Comparison of ENCODE assay signal across 11 mouse cellular contexts in genomic region chr4:57250636-57251035, GRCm38 (mm10). TPM values are rescaled to one million over a fixed set of nuclear protein-coding genes. Genes with fewer than 3 reads are reported as not detected.
DNase-seq lines count a peak whose midpoint lies in the region; ATAC-seq and TF ChIP-seq lines count a peak whose summit lies in the region.
"Had no signal": no experiment of that assay in that cellular context is flagged by ENCODE, and none has a peak within 500 bp of the region (broad histone marks: within the 10 kb centered on the region; RNA-seq: fewer than 3 reads in every experiment).

No protein-coding gene starts in this region.

- H3K9ac ChIP-seq in intestine, postnatal 0 days (ENCODE audit: low read depth, low read length) = no peak overlapping the region
- H3K9ac ChIP-seq in intestine, embryonic 15.5 days = no peak overlapping the region
- H3K9ac ChIP-seq: embryonic facial prominence, embryonic 13.5 days; liver, embryonic 15.5 days had no signal

- peak; percentile 75 for TF ChIP-seq CTCF in intestine, postnatal 0 days (IDR thresholded peaks at IDR 0.05; ENCODE audit: low read depth)

- no peak overlapping the region for H3K4me3 ChIP-seq in intestine, postnatal 0 days (ENCODE audit: low read depth, low read length)
- no peak overlapping the region for H3K4me3 ChIP-seq in intestine, embryonic 15.5 days (replicated peaks)
- H3K4me3 ChIP-seq: embryonic facial prominence, embryonic 13.5 days; liver, embryonic 15.5 days; myocyte had no signal

- no peaks in the 10 kb centered on the region for H3K4me1 ChIP-seq in intestine, postnatal 0 days (replicated peaks; ENCODE audit: control insufficient read depth, insufficient read depth, low read length)
- H3K4me1 ChIP-seq in intestine, embryonic 15.5 days (replicated peaks) = no peaks in the 10 kb centered on the region
- H3K4me1 ChIP-seq: liver, embryonic 15.5 days had no signal

- no peaks in the 10 kb centered on the region for H3K9me3 ChIP-seq in intestine, postnatal 0 days (ENCODE audit: control insufficient read depth)
- no peaks in the 10 kb centered on the region for H3K9me3 ChIP-seq in intestine, embryonic 15.5 days
- H3K9me3 ChIP-seq: embryonic facial prominence, embryonic 13.5 days; liver, embryonic 15.5 days had no signal

- peak; percentile 17 for DNase-seq in CD4-positive, CD25-positive, alpha-beta regulatory T cell, adult 2 months (ENCODE audit: low read depth, low spot score)
- peak; percentile 28 for DNase-seq in lung, postnatal 10 days
- no peak for DNase-seq in lung, postnatal 25 days (ENCODE audit: low spot score)
- DNase-seq in retina, embryonic 14.5 days (ENCODE audit: low spot score) = peak; percentile 52
- DNase-seq in Muller cell, postnatal 12 days (ENCODE audit: inconsistent ontology term) = no peak

- no peak overlapping the region for H3K27ac ChIP-seq in intestine, postnatal 0 days (ENCODE audit: low read depth, low read length)
- H3K27ac ChIP-seq in intestine, embryonic 15.5 days = no peak overlapping the region
- H3K27ac ChIP-seq: embryonic facial prominence, embryonic 13.5 days; liver, embryonic 15.5 days had no signal

- WGBS in intestine, postnatal 0 days = 17% methylated on average over 2 of the region's 2 CpGs
- 12% methylated on average over 2 of the region's 2 CpGs for WGBS in intestine, embryonic 15.5 days

- no peaks in the 10 kb centered on the region for H3K27me3 ChIP-seq in intestine, postnatal 0 days (replicated peaks; ENCODE audit: control insufficient read depth, insufficient read depth, low read length)
- no peaks in the 10 kb centered on the region for H3K27me3 ChIP-seq in intestine, embryonic 15.5 days (replicated peaks)
- H3K27me3 ChIP-seq: embryonic facial prominence, embryonic 13.5 days; liver, embryonic 15.5 days had no signal

- H3K4me2 ChIP-seq in intestine, postnatal 0 days (replicated peaks; ENCODE audit: low read depth) = no peak overlapping the region
- H3K4me2 ChIP-seq in intestine, embryonic 15.5 days (replicated peaks) = no peak overlapping the region
- H3K4me2 ChIP-seq: embryonic facial prominence, embryonic 13.5 days; liver, embryonic 15.5 days had no signal

- no peak for ATAC-seq in CD4-positive, CD25-positive, alpha-beta regulatory T cell, adult 4 months
- ATAC-seq in intestine, postnatal 0 days = no peak
- no peak for ATAC-seq in intestine, embryonic 15.5 days

- H3K36me3 ChIP-seq in intestine, postnatal 0 days (ENCODE audit: control insufficient read depth, insufficient read depth) = 0 out of 2 replicates have a peak, but pooled peaks cover 11% of the 10 kb centered on the region
- H3K36me3 ChIP-seq in intestine, embryonic 15.5 days = no peaks in the 10 kb centered on the region
- H3K36me3 ChIP-seq: embryonic facial prominence, embryonic 13.5 days; liver, embryonic 15.5 days had no signal

RNA-seq across cellular contexts. Expression of gene Ptpn3, which starts 51.0 kb away (rescaled TPM):
- 1 to 10 TPM; 2.4 to 3.3 TPM for polyA plus RNA-seq in CD4-positive, CD25-positive, alpha-beta regulatory T cell, adult 4 months (2017; shearing (Covaris generic))
- 8.6 and 10.7 TPM in 2 replicates for polyA plus RNA-seq in intestine, postnatal 0 days (2015; fragmentation: Nextera tagmentation; extraction: Ambion mirVana)
- polyA plus RNA-seq in intestine, embryonic 15.5 days (2015; fragmentation: Nextera tagmentation; extraction: Ambion mirVana) = 9.4 and 10.4 TPM in 2 replicates

Comparison
In these comparisons a context has a peak if more than half of its experiments do, and no peak if none do; other contexts are left out.
1. DNase-seq: peak in CD4-positive, CD25-positive, alpha-beta regulatory T cell, adult 2 months (single experiment), lung, postnatal 10 days (single experiment) and retina, embryonic 14.5 days (single experiment); none in lung, postnatal 25 days (single experiment) and Muller cell, postnatal 12 days (single experiment).